Mouse (Mus musculus) bone marrow macrophage, adult 2 months (primary cell): ENCODE data around the gene Tyrp1.

ENCODE experiments used
- CTCF ChIP-seq: IDR thresholded peaks from 2 replicates; pipeline ENCODE4 v1.5.1; 2012; ENCODE audit warnings: low read depth, mild to moderate bottlenecking, low read length, moderate library complexity
- POLR2A ChIP-seq: IDR thresholded peaks from 2 replicates; pipeline ENCODE4 v1.6.1; 2012; ENCODE audit warnings: mild to moderate bottlenecking, low read depth, low read length, borderline replicate concordance

- TF ChIP-seq POLR2A (no peak), CTCF (no peak)
Measured at GRCm38 (mm10) chr4:80819511-80819910, 14.4 kb upstream of the Tyrp1 start.
